Mouse (Mus musculus) lung, postnatal 4 days (tissue): ENCODE results near the gene Asb18.

Experiments
- DNase-seq, 2 experiments: peaks; one replicate each; pipeline ENCODE4 v3.0.0; 2021

Gene Asb18

GRCm38 (mm10) chr1:89932021-89932423 is 82.4 kb downstream of the Asb18 start:
- DNase-seq = no peak

- DNase-seq = peak; percentile 68 to 72
Measured at GRCm38 (mm10) chr1:89931120-89931519, 83.3 kb downstream of the Asb18 start, which contains the start of gene Gbx2. Gbx2 (minus strand) TSS chr1:89931179.

- DNase-seq = no peak
Measured at GRCm38 (mm10) chr1:89930551-89930950, 83.9 kb downstream of the Asb18 start.

GRCm38 (mm10) chr1:89929721-89930505 is 84.6 kb downstream of the Asb18 start:
- peak; percentile 26 to 41 for DNase-seq

- no peak for DNase-seq
Measured at GRCm38 (mm10) chr1:89929181-89929580, 85.3 kb downstream of the Asb18 start.

- DNase-seq = no peak
Measured at GRCm38 (mm10) chr1:89928676-89929075, 85.8 kb downstream of the Asb18 start.

GRCm38 (mm10) chr1:89927061-89927661 is 87.3 kb downstream of the Asb18 start:
- DNase-seq = no peak

- DNase-seq = no peak
Measured at GRCm38 (mm10) chr1:89926583-89927060, 87.8 kb downstream of the Asb18 start.

- DNase-seq = no peak
Measured at GRCm38 (mm10) chr1:89925501-89926190, 88.8 kb downstream of the Asb18 start.

GRCm38 (mm10) chr1:89923642-89924020 is 90.8 kb downstream of the Asb18 start:
- no peak for DNase-seq

GRCm38 (mm10) chr1:89922883-89923641 is 91.4 kb downstream of the Asb18 start:
- no peak for DNase-seq

- no peak for DNase-seq
Measured at GRCm38 (mm10) chr1:89922282-89922681, 92.2 kb downstream of the Asb18 start.

GRCm38 (mm10) chr1:89921806-89922205 is 92.7 kb downstream of the Asb18 start:
- DNase-seq = no peak

- no peak for DNase-seq
Measured at GRCm38 (mm10) chr1:89919206-89919605, 95.3 kb downstream of the Asb18 start.

GRCm38 (mm10) chr1:89918111-89918510 is 96.4 kb downstream of the Asb18 start:
- no peak for DNase-seq

- DNase-seq = no peak
Measured at GRCm38 (mm10) chr1:89913611-89914010, 100.9 kb downstream of the Asb18 start.

GRCm38 (mm10) chr1:89912392-89912791 is 102.1 kb downstream of the Asb18 start:
- DNase-seq = no peak

- no peak for DNase-seq
Measured at GRCm38 (mm10) chr1:89909796-89910195, 104.7 kb downstream of the Asb18 start.

GRCm38 (mm10) chr1:89902641-89903040 is 111.8 kb downstream of the Asb18 start:
- DNase-seq = no peak

- DNase-seq = no peak
Measured at GRCm38 (mm10) chr1:89902236-89902635, 112.2 kb downstream of the Asb18 start.

GRCm38 (mm10) chr1:89901381-89901780 is 113.1 kb downstream of the Asb18 start:
- no peak for DNase-seq
